Mouse (Mus musculus): ENCODE data around the gene Ptprd. TPM values are rescaled to one million over a fixed set of nuclear protein-coding genes. Genes with fewer than 3 reads are reported as not detected.
"Not testable (repeated sequence)": the region's sequence is repeated elsewhere in the genome, so short reads cannot be mapped to it uniquely, and the experiment has no call there.

The Ptprd gene
- polyA plus RNA-seq, 1 experiment, result 5.7 TPM

DNA sequence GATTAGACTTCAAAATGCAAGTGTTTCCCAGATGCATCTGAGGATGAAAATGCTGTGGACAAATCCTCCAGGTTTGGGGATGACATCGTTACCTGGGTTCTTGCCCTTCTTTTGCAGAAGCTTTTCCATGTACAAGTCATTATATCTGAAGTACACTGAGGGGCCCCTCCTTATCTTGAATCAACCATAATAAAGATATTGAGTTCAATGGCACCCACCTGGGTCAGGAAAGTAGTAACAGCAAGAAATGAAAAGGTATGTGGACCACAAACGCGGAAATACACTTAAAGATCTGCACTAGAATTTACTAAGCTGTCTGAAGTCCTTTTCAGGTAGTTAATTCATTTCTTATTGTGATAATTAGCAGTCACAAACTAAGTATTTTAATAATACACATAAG is 2017.0 kb downstream of the Ptprd start:
- no peak for DNase-seq (ENCODE audit: low spot score)

DNA sequence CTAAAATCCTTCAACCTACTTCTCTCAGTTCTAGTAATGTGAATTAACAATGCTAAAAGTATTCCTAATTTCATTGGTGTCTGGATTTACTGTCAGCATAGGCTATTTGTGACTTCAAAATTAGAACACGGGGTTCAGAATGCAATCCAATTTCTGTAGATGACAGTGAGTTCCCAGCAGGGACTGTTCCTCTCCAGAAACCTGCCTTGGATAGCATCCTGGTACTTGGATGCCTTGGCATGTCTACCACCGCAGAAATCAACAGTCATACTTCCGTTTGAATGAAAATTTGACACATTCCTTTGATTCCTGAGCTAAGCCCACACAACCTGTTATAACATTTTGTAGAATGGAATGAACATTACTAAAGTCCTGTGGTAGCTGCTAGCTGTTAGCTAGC is 2018.3 kb downstream of the Ptprd start:
- DNase-seq (ENCODE audit: low spot score), result no peak

DNA sequence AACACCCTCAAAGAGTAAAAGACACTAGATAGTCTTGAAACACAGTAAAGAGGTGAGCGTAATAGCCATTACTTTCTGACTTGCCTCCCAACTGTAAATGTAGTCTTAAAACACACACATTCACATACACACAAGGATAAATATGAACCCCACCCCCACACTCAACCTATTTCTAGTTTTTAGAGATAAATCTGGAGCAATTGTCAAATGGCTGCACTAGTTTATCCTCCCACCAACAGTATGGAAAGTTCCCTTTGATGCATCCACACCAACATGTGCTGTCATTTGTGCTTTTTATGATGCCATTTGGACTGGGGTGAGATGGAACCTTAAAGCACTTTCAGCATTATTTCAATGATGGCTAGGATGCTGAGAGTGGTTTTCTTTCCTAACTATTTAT is 2019.7 kb downstream of the Ptprd start:
- no peak for DNase-seq (ENCODE audit: low spot score)

DNA sequence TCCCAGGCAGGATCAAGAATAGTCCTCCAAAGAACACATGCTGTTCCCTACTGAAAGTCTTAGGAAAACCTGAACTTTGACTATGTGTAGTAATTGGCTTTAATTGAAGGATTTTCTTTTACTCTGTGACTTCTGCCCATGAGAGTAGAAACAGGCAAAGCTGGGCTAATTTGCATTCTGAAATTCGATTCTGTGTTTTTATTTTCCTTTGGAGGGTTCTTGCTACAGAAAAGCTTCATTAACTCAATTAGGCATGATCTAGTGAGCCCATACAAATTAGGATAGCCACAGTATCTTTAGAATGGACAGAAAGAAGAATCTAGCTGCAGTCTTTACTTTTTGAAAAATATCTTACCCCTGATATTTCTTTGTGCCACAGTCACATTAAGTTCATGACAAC is 2021.0 kb downstream of the Ptprd start:
- no peak for DNase-seq (ENCODE audit: low spot score)

DNA sequence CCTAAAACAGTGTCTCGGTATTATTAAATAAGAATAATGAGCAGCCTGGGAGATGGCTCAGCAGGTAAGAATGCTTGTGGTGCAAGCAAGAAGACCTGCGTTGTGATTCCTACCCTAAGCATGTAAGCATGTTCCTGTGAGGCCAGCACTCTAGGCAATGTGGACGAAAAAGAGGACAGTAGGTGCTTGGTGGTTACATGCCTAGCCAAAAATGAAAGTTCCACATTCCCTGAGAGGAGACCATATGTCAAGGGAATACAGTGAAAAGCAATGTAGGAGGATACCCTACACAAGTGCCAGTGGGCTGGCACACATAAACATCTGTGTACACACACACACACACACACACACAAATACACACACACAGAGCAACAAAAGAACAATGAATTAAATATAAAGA is 2028.7 kb downstream of the Ptprd start:
- no peak for DNase-seq (ENCODE audit: low spot score)

DNA sequence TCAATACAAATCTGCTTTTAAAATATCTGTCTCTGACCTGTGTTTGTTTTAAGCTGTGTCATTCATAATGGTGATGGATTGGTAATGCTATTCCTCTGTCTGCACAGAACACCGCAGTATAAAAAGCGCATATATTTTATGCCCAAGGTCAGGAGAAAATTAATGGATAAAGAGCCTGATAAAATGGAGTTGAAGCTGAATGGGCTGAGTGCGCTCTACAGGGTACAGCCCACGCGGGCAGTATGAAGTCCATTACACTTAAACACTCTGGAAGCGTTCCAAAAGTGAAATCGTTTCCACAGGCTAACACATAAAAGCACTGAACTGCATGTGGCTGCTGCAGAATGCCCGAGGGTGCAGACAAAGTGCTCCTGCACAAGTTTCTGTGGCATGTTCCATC is 2032.3 kb downstream of the Ptprd start:
- DNase-seq (ENCODE audit: low spot score), result no peak

DNA sequence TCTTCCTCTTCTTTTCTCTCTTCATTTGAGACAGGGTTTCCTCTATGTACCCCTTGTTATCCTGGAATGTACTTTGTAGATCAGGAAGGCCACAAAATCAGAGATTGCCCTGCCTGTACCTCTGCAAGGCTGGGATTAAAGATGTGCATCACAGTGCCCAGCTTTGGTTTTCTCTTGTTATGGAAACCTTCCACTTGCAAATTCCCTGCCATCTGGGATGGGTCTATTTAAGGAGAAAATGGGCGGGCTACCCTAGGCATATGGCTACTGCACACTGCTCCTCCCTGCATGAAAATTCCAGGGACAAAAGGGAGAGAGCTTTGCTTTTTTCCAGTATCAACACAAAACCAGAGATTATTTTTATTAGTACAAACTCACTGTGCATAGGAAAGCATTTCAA is 2036.7 kb downstream of the Ptprd start:
- no peak for DNase-seq (ENCODE audit: low spot score)

DNA sequence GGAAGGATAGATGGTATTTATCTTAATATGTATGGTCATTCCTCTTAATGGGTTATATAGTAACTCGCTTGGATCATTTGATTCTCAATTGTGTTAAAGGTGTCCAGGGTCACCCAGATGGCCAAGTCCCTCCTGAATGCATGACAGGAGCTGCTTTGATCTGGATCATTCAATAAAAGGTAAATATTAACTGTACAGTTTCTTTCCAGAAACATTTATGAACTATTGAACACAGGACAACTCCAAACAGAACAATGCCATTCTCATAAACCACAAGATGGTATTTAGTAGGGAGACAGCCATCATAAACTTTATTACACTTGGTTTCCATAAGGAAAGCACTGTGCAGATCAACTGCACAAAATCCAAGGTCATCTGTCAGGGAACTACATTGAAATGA is 2056.0 kb downstream of the Ptprd start:
- no peak for DNase-seq (ENCODE audit: low spot score)

DNA sequence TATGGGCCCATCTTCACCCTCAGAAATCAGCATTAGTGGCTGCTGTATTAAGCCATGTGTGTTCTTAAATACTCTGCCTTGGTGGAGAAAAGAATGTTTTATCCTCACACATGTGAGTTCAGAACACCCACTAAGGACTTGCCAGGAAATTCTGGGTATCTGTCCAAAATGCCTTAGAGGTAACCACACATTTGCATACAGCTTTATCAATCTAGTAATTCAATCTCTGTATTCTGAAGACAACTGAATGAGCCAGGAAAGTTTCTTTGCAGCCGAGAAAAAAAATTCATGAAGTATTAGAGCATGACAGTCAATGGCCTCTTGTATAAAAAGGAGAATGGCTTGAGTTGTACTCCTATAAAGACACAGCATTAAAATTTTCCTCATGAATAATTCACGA is 2057.6 kb downstream of the Ptprd start:
- no peak for DNase-seq (ENCODE audit: low spot score)

DNA sequence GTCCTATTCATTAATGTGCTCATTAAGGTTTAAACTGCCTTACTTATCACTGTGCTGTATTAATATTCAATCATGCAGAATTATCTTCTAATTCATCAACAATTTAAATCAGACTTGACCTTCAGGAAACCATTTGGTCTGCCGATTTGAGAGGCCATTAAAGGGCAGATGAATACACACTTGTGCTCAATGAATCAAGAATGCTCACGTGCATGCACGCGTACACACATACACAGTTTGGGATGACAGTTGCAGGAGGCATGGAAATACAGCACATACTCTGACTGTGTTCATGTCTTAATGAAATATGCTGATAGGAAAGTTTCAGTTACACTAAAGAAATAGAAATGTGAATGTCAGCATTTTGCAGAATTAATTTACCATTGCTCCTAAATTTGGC is 2066.8 kb downstream of the Ptprd start:
- no peak for DNase-seq (ENCODE audit: low spot score)

DNA sequence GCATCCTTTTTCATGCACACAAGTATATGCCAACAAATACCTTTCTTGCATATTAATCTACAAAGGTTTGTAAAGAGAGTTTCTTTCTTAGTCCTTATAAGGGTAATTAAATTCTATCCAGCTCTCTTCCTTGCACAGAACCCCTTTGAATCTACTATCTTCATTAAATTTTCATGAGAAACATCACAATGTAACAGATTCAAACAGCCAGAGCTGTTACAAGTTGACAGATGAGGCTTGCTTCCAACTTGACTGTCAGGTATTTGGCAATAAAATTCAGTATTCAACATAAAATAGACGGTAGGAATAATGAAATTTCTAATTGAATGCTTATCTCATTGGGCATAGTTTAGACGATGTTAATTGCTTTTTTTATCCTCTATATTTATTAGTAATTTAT is 2067.4 kb downstream of the Ptprd start:
- DNase-seq (ENCODE audit: low spot score), result no peak

DNA sequence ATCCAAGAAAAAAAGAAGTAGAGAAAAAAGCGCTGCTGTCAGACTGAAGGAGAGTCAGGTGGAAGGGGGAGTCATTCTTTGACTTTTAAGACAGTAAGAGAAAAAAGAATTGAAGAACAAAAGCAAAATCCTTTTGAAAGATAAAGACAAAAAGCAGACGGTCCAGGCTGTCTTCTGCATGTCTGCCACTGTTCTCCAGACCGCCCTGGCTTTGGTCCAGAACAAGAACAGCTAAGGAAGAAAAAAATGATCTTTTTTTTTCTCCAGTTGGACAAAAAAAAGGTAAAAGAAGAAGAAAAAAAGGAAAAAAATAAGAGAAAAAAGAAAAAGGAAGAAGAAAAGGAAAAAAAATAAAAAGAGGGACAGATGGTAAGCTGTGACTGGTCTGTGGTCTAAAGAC is 2073.9 kb downstream of the Ptprd start:
- no peak for DNase-seq (ENCODE audit: low spot score)

DNA sequence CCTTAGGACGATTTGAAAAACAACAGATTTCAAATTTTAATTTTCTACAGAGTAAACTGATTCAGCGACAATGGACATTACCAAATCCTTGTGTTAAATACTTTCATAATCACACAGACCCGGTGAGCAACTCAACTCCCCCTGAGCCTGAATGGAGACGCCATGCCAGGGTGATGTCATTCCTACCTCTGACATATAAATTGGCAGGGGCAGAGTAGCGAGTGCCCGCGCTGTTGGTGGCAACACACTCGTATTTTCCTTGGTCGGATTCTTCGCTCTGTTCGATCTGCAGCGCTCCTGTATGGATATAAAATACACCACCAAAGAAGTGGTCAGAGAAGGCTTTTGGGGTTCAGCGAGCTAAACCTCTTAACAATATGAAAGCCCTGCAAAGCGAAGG is 2075.1 kb downstream of the Ptprd start:
- DNase-seq (ENCODE audit: low spot score), result no peak

DNA sequence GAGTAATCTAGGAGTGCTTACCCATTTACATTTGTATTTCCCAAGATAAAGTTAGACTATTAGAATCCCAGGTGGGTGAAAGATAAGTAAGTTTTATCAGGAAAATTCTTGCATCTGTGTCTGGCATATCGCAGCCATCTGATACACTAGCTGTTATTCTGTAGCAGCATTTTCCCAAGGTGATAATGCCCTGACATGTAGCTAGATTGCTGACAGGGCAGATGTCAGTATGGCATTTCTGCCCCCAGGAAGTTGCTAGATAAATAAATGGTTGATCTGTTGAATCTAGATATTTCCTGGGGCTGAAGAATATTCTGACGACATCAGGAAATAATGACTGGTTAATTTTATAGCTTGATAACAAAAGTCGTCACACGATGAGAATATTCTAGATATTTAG is 2119.9 kb downstream of the Ptprd start:
- no peak for DNase-seq (ENCODE audit: low spot score)

DNA sequence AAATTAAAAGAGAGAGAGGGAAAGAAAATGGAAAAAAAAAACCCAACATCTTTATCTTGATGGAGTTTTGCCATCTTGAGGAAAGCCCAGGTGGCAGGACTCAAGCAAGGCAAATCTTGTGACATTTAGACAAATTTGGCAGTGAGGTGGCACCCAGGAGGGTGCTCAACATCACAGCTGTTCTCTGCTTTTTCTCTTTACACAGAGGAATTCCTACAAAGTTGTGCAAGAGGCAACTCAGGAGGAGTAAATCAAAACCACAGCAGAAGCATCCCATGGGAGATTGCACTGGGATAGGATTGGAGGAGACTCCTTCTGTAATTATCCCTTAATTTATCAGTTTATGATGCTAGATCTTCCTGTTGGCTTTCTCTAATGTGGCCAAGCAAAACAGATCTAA is 2121.9 kb downstream of the Ptprd start:
- no peak for DNase-seq (ENCODE audit: low spot score)

DNA sequence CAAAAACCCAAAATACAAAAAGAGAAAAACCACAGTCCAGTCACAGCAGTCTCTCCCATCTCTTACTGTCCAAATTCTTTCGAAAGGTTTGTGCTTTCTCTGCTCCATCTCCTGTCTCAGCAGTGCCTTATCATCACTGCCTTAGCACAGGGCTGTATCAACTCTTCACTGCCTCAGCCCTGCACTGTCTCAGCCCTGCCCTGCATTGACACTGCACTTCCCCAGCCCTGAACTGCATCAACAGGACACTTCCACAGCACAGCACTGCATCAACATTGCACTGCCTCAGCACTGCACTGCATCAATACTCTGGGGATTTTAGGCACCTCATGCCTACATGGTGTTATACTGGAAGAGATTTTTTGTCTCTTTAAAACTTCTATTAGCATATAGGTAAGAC is 2135.7 kb downstream of the Ptprd start:
- DNase-seq (ENCODE audit: low spot score), result no peak

DNA sequence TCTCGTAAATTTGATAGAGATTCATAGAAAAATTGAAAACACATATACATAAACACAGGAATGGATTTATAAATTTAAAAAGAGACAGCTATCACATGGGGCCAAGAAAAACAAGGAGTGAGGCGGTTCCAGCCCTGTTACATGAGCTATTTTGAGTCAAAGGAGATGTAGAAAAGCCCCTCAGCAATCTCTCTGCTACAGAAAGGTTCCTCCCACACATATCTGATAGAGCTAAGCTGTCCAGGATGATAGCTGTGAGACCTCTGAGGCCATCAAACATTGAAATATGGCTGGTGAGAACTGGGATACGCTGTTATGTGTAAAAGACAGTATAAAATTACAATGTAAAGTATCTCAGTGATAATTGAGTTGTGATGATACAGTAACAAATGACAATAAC is 2138.5 kb downstream of the Ptprd start:
- DNase-seq (ENCODE audit: low spot score), result no peak

DNA sequence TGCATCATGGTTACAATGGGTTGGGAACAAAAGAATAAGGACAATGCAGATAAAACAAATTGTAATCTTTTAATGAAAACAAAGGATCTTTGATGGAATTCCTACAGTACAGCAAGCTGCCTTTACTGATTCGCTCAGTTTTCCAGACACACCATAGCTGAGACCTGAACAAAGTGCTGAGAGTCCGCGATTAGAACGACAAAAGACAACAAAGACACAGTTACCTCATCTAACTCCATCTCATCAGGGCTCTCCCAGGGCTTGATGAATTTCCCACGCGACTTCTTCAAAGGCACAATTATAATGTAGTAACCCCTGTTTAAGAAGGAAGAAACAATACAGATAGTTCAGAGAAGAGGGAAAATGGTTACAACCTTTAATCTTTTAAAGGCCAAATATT is 2140.0 kb downstream of the Ptprd start:
- DNase-seq (ENCODE audit: low spot score), result no peak

DNA sequence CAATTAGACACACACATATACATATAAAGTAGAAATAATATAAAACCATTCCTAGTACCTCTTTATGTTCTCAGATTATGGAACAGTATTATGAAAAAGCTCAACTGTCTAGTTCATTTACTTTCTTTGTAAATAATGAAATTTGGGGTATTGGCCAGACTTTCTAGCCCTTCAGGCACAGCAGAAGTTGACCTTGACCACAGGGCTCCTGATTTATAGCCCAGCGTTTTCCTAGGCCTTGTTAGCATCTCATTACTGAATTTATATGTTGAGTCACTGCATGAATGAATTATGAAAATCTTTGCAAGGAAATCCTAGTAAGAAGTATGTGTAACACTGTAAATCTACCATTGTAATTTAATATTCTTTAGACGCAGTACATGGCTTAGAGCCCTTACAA is 2154.9 kb downstream of the Ptprd start:
- DNase-seq (ENCODE audit: low spot score), result no peak

DNA sequence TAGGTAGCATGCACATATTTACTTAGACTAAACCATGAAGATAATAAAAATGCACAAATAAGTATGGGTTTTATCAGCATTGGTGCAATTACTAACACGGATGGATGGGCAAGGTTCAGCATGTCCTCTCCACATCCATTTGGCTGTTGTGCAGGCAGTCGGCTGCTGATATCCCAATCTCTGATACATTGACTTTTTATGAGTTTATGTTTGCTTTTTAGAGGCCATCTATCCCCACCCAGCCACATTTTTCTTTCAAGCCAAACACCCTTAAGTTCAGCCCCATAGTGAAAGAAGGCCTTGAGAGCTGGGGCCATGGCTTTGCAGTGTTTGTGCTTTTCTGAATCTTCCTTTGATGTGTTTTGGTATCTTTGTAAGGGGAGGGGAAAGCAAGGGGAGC is 2166.1 kb downstream of the Ptprd start:
- DNase-seq (ENCODE audit: low spot score), result no peak

DNA sequence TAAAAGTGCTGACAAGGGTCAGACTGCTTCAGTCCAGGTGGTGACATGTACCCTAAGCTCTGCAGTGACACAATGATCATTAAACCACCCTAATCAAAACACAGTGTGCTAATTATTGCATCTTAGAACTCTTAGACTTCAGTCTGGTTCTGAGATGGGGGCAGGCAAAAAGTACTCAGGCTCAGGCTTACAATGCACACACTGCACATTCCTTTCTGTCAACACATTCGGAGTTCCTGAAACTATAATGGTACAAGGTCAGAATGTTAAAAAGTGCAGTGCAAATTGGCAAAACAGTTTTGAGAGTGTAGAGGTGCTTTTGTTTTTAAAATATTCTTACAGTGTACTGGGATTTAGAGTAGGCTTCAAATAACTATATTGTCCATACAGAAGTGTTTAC is 2167.0 kb downstream of the Ptprd start:
- DNase-seq (ENCODE audit: low spot score), result no peak

DNA sequence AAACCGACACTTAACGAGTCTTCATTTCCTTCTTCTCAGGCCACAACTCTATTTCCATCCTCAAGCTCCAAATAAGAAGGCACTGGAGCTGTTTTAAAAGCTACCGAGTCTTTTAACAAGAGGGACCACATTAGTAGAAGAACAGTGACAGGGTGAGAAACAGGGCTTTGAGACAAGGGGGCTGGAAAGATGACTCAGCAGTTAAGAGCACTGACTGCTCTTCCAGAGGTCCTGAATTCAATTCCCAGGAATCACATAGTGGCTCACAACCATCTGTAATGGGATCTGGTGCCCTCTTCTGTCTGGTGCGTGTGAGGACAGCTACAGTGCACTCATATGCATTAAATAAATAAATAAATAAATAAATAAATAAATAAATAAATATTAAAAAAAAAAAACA is 2174.6 kb downstream of the Ptprd start:
- DNase-seq (ENCODE audit: low spot score), result not testable (repeated sequence)

DNA sequence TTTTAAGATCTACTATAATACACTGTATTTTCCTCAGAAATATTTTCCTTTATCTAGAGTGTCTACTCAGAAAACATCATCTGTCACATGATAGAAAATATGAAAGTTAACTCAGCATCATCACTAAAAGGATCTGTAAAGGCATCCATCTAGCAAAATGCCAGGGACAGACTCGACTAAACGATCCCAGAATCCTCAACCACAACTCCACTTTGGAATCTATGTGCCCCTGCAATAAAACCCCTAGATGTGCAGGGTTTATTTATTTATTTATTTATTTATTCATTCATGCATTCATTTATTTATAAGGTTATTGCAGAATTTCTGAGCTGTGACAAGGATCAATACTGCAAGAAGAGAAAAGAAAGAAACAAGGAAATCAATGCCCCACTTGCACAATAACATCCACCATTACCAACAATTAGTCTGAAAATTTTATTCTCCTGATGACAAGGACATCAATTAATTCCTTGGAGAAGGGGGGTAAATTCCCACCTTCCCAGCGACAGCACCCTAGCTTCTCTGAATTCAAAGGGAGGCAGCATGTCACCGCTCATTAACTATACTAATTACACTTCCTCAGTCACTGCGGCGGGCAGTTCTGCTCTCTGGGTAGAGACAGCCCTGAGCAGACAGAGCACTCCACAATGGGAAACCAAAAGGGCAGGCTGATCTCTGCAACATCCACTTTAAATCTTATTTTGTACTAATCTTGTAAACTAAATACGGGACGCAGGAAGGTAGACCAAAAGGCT is 2186.0 kb downstream of the Ptprd start:
- no peak for DNase-seq (ENCODE audit: low spot score)

DNA sequence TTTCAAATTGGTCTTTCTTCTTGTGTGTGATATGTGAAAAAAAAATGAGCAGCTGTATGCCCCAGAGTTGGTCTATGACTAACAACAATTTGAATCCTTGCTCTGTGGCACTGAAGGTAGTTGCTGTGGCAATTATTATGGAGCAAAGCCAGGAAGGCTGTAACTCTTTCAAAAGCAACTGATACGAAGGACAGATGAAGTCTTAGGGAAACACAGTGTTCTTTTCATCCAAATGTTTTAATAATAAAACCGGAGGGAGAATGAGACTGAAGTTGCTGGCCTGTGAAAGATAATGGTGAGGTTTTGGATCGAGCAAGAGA is 2187.3 kb downstream of the Ptprd start:
- DNase-seq (ENCODE audit: low spot score), result no peak

All from urinary bladder, adult 2 months (tissue).